Mouse (Mus musculus): ENCODE data around the gene Ddx3x.

DNA sequence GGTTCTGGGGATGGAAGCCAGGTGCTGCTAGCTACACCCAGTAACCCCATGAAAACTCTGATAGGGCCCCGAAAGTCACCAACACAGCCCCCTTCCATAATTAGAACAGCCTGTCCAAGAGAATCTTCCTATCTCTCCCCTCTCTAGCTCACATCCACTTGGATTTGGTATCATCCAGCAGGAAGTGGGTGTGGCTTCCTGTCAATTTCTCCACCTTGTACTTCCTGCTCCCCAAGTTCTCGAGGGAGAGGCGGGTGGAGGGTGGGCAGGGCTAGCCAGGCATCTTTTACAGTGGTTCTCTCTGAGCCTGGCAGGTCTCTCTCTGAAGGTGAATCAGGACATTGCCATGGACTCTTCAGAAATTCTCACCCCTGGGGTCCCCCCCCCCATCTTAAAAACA lies 35.7 kb upstream of the Ddx3x start:
- TF ChIP-seq CTCF (IDR thresholded peaks at IDR 0.05; ENCODE audit: extremely low read depth, insufficient read depth, low read length) (no peak), POLR2A (IDR thresholded peaks at IDR 0.05; ENCODE audit: extremely low read depth, insufficient read depth, low read length) (no peak)
